Mouse (Mus musculus) cortical plate, adult 2 months (tissue): ENCODE data around the gene Fam129c. TPM values are rescaled to one million over a fixed set of nuclear protein-coding genes. Genes with fewer than 3 reads are reported as not detected.
A peak's percentile ranks its signal among the peaks of the same experiment; 100 is the strongest.

Experiments
- H3K27ac ChIP-seq: fragments of 200-500 bp; 2 replicates; pipeline ENCODE4 v1.5.1; 2012; ENCODE audit warnings: low read length, control low read depth, inconsistent platforms; ENCODE audit not compliant: insufficient read depth
- H3K4me1 ChIP-seq: fragments of 200-500 bp; 2 replicates; pipeline ENCODE4 v1.6.1; 2011; ENCODE audit warnings: low read length; ENCODE audit not compliant: control insufficient read depth, insufficient read depth
- H3K4me3 ChIP-seq: fragments of 200-500 bp; 2 replicates; pipeline ENCODE4 v1.5.1; 2011; ENCODE audit warnings: mild to moderate bottlenecking, low read length, control low read depth; ENCODE audit not compliant: insufficient read depth
- CTCF ChIP-seq: fragments of 200-500 bp; IDR thresholded peaks from 2 replicates; pipeline ENCODE4 v1.5.1; 2011; ENCODE audit warnings: mild to moderate bottlenecking, control low read depth, low read length; ENCODE audit not compliant: insufficient read depth; ENCODE audit errors: extremely low read depth
- POLR2A ChIP-seq: fragments of 200-500 bp; IDR thresholded peaks from 2 replicates; pipeline ENCODE4 v1.6.1; 2011; ENCODE audit warnings: mild to moderate bottlenecking, low read length, control low read depth; ENCODE audit not compliant: insufficient read depth; ENCODE audit errors: extremely low read depth
- polyA plus RNA-seq: library from polyadenylated mRNA; depleted of rRNA; stranded (reverse); fragments of >200 nt; gene quantifications from 2 replicates; pipeline ENCODE4 v1.2.3, GENCODE M21; 2012

The Fam129c gene
- polyA plus RNA-seq, 1 experiment = 2.8 TPM

DNA sequence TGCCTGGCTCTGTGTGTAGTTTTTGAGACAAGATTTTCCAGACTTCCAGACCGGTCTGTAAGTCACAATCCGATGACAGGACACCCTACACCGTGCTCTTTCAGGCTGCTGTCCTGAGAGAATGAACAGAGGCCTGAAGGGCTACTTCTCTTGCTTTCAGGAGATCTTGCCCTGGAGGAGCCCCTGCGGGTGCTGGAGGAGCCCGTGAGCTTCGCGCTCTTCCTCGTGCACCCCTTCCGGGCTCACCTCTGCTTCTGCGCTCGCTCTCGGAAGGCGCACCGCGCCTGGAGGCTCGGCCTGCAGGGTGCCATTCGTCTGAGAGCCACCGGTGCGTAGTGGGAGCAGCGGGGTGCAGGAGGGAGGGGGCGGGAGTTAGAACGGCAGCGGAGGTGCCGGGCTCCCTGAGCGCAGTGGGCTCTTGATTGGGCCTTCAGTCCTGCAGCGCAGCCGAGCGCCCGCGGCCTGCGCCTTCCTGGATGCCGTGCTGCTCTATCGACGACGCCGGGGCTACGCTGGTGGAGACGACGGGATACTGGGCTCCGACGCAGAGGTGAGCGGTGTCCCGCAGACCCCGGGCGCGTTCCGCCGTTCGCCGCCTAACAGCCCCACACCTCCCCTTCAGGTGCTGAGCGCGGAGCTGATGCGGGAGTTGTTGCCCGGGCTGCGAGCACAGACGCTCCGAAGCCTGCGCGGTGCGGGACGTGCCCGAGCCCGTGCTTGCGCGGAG is 4.7 kb downstream of the Fam129c start:
- Histone ChIP-seq H3K4me3 (peak overlapping the region; percentile 19; the same call in 1 of the 2 replicates), H3K27ac (no peak overlapping the region), H3K4me1 (no peaks in the 10 kb centered on the region)
- TF ChIP-seq CTCF = no peak
- TF ChIP-seq POLR2A = no peak

DNA sequence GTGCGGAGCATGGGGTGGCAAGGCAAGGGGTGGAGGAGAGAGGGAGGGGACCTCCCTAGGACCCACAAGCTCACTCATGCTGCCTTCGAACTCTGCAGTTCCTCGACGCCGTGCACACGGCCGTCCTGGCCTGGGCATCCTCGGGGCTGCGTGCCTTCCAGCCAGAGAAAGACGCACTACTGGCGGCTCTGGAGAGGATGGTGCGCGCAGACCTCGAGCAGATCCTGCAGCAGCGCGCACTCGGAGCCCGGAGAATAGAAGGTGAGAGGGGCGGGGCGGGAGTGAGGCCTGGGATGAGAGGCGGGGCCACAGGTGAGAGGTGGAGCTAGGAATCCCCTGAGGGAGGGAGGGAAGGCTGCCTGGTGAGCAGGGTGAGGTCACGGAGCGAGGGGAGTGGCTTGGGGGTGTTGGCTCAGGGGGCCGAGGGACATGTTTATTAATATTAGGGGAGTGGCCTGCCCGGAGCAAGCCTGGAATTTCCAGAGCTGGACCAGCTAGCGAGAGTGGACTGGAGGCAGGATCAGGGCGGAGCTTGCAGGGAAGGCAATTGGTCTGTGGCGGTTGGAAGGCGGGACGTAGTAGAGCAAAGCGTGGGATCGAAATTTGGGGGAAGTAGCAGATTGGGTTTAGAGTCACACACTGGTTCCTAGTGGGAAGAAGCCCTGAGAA is 5.4 kb downstream of the Fam129c start:
- H3K4me1 ChIP-seq = no peaks in the 10 kb centered on the region
- no peak overlapping the region for H3K27ac ChIP-seq
- TF ChIP-seq POLR2A = no peak
- TF ChIP-seq CTCF = no peak
- H3K4me3 ChIP-seq = peak overlapping the region; percentile 19; the same call in 1 of the 2 replicates

DNA sequence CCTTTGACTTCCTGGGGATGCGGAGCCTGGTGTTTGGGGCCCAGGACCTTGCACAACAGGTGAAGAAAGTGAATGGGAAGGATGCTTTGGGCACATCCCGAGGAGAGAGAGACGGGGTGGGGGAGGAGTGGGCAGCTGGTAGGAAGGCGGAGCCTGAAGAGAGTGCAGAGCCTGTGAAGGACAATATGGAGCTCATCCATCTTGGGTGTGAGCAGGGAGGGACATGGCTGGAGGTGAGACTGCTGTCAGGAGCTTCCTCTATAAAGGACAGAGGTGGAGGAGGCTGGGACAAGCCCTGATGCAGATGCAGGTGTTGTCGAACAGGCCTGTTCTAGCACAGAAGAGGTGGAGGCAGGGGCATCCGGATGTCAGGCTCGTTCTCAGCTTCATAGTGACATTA is 6.6 kb downstream of the Fam129c start:
- no peak for TF ChIP-seq POLR2A
- TF ChIP-seq CTCF = no peak
- no peaks in the 10 kb centered on the region for H3K4me1 ChIP-seq
- H3K4me3 ChIP-seq = no peak overlapping the region
- no peak overlapping the region for H3K27ac ChIP-seq

DNA sequence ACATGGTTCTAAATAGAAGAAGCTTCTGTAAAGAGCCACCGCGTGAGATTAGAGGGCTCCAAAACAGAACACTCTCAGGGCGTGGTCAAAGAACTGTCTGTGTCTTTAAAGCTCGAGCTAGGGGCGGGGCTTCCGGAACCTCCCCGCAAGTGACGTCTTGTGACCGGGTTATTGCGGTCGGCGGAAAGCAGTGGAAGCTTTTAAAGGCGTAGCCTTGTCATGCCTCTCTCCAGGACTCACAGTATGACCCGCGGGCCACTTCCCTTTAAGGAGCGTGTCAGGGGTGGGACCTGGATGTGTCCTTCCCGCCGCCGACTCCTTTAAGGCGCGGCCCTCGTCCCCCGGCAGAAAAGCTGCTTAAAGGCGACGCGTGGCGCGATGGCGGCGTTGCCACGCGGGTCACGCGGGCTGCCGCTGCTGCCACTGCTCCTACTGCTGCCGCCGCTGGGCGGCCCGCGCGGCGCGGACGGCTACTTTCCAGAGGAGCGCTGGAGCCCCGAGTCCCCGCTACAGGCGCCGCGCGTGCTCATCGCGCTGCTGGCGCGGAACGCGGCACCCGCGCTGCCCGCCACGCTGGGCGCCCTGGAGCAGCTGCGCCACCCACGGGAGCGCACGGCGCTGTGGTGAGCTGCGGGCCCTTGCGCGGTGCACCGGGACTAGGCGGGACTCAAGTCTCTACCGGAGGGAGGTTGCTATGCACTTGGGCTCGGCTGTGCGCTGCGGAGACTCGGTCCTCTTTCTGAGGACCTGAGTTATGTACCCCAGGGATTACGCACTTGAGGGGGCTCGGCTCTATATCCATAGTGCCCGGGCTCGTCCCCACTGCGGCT is 13.6 kb downstream of the Fam129c start, which contains the start of gene Colgalt1:
Gene Colgalt1 (plus strand): TSS at position 177 of the 830 bp plus-strand sequence.
- Histone ChIP-seq H3K4me3 (peak within 1 kb of the TSS; percentile 72), H3K4me1 (peaks cover 5% of the 10 kb centered on the region), H3K27ac (peak within 1 kb of the TSS; percentile 41)
- TF ChIP-seq CTCF (no peak), POLR2A (peak; percentile 42)

DNA sequence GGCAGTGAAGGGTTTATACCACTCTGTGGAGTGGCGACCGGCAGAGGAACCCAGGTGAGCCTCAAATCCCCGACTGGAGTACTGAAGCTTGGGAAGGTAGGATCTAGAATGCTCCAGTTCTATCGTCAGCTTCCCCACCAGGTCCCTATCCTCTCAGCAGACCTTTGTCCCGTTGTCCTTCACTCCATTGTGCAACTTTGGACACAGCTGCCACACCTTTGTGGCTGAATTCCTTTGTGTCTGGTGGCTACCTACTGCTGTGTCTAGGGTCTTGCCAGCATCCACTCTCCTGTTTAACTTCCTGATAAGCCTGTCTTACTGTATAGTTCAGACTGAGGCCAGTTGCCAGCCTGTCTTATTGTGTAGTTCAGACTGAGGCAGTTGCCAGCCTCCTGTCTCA is 14.7 kb downstream of the Fam129c start:
- H3K4me1 ChIP-seq = peaks cover 5% of the 10 kb centered on the region
- no peak overlapping the region for H3K27ac ChIP-seq
- no peak for TF ChIP-seq CTCF
- no peak for TF ChIP-seq POLR2A
- peak overlapping the region; percentile 72; the same call in 1 of the 2 replicates for H3K4me3 ChIP-seq

DNA sequence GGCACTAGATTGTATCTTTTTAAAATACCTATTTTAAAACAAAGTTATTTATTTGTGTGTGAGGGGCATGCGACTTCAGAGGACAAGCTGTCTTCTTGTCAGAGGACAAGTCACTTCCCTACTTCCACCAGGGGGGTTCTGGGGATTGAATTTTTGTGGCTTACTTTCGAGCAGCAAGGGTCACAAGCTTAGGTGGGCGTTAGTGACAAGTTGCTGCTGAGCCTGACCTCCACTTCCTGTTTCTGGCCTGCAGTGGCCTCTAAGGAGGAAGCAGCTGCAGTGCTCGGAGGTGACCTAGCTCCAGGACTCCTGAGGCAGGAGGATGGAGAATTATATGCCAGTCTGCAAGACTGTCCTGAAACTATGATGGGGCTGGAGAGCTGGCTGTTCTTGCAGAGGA is 16.0 kb downstream of the Fam129c start:
- no peak overlapping the region for H3K4me3 ChIP-seq
- peaks cover 5% of the 10 kb centered on the region for H3K4me1 ChIP-seq
- no peak overlapping the region for H3K27ac ChIP-seq
- TF ChIP-seq POLR2A = no peak
- no peak for TF ChIP-seq CTCF

DNA sequence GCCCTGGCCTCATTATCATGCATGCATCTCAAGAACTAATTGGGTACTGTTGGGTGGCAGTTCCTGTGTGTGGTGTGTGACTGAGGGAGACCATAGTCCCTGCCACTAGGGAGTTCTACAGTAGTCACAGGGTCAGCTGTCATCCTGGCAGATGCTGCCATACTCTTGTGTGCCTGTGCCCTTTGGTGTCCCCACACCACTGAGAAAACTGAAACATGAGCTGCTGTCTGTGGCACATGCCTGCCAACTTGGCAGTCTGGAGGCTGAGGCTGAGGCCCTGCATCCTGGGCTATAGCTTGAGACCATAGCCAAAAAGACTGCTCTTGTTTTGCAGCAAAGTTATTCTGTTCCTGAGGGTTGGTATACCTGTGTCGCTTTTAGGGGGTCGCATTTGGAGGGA is 22.3 kb downstream of the Fam129c start:
- Histone ChIP-seq H3K4me3 (no peak overlapping the region), H3K27ac (no peak overlapping the region), H3K4me1 (no peaks in the 10 kb centered on the region)
- TF ChIP-seq CTCF = no peak
- TF ChIP-seq POLR2A = no peak

DNA sequence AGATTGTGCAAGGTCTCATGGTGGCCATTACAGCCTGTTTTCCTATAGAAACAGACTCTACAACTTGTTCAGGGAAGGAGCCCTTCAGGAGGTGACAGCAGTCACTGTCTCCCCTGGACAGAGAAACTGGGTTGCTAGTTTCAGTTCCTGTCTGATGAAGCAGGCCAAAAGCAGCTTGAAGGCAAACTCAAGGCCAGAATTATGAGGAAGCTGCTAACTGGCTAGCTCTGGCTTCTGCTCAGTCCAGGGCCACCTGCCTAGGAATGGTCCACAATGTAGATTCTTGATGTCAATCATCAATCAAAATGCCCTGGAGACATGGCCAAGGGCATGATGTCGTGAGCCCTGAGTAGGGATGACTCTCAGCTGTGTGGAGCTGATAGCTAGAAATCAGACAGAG is 27.6 kb downstream of the Fam129c start:
- H3K4me1 ChIP-seq = no peaks in the 10 kb centered on the region
- TF ChIP-seq CTCF = no peak
- no peak for TF ChIP-seq POLR2A
- no peak overlapping the region for H3K27ac ChIP-seq
- no peak overlapping the region for H3K4me3 ChIP-seq

DNA sequence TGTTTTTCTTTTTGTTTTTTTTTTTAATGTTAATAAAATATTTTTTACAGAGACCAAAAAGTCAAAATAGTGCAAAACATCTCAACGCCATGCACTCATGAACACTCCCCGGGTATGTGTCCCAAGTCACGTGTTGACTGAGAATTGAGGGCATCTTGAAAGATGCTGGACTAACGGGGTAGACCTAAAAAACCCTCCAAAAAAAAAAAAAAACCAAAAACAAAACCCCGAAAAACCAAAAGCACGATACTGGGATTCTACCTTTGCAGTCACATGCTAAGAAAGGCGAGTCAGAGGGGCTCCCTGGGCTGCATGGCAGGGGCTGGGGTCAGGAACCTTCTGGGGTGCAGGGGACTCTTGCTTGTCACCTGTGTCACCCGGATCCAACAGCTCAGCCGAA is 29.3 kb downstream of the Fam129c start:
- no peak for TF ChIP-seq CTCF
- no peak for TF ChIP-seq POLR2A
- Histone ChIP-seq H3K4me1 (no peaks in the 10 kb centered on the region), H3K27ac (no peak overlapping the region)

More for the DNA sequence above, 29.3 kb downstream of the Fam129c start:
- no peak overlapping the region for H3K4me3 ChIP-seq
